Mouse (Mus musculus) brain, adult 2 months (tissue): ENCODE data around the gene Spred2.

Source experiments
- DNase-seq: peaks from one replicate; pipeline ENCODE4 v3.0.0; 2011; ENCODE audit warnings: low read depth, low spot score

Gene Spred2

DNA sequence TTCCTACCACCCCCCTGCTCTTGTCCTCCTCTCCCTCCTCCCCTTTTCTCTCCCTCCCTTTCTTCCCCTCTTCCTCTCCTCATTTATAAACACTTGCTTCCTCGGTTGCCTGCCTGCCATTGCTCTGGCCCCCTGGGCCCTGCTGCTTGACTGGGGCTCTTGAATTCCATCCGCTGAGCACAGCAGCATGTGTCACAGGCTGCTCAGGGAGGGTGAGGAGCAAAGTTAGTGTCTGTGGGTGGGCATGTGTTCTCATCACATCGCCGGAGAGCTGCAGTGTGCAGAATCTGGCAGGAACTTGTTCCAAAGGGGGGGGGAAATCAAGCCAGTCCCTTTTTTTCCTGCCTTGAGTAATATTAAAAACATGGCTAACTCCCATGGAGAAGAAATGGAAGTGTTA, 59.1 kb downstream of the Spred2 start:
- peak; percentile 89 for DNase-seq

- DNase-seq = no peak
Measured at GRCm38 (mm10) chr11:19984029-19984428, 59.9 kb downstream of the Spred2 start.

GRCm38 (mm10) chr11:19985283-19985854, 61.2 kb downstream of the Spred2 start:
- no peak for DNase-seq

DNA sequence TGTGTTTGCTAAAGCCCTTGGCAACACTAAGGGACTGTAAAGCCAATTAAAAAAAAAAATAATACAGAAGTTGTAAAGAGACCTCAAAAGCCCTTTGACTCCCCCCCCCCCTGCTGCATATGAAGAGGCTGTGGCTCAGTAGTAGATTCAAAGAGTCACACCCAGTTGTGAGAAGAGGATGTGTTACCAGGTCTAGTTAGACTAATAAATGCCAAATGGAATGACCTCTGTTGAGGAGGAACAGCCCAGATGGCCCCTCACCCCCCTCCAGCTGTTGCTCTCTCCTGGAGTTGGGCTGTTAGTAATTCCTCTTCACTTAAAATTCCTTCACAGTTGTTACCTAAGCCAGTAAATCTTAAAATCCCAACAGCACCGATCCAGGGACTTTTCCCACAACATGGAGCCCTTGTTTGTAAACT, 62.3 kb downstream of the Spred2 start:
- DNase-seq = no peak

- peak; percentile 44 for DNase-seq
Measured at GRCm38 (mm10) chr11:19986871-19987755, 62.9 kb downstream of the Spred2 start.

DNA sequence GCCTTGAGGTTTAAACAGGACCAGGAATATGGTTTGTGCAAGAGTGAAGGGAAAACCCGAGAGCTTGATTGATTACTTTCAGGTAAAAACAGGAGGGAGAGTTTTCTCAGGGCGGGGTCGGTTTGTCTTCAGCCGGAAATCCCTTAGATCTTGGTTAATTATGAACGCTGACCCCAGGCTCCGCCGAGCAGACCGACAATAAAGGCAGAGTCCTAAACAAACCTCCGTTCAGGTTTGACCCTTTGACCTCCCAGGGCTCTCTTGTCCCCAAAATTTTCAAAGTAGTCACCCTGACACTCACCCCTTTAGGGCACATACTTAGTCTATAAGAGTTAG, 63.5 kb downstream of the Spred2 start:
- DNase-seq = no peak

DNA sequence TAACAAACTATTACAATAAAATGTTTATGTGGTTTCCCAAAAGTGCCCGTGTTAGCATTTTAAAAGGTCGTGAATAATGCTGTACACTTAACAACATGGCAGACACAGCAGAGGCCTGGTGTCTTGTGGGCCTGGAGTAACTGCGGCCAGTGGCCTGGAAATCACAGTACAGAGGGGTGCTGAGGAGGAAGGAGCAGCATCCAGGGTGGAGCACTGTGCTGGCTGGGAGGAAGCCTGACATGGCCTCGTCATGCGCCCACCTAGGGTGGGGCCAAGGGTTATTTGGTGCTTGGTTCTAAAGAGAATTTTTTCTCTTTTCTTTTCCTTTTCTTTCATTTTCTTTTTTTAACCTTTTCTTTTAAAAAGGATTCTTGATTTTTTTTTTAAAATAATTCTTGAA, 64.0 kb downstream of the Spred2 start:
- no peak for DNase-seq

DNA sequence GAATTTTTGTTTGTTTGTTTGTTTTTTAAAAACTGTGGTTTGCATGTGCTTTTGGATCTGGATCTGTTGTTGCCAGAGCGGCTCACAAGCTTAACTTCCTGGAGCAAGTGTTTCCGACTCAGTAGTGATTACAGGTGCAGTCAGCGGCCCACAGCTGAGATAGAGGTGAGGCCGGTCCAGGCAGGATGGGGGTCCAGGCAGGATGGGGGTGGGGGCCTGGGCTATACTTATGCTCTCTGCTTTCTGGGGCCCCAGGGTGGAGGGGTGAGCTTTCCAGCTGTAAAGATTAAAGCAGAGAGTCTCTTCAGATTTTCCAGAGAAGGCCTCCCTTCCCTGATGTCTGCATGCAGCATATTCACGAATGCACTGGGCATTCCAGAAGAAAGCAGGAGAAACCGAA, 64.5 kb downstream of the Spred2 start:
- no peak for DNase-seq

DNA sequence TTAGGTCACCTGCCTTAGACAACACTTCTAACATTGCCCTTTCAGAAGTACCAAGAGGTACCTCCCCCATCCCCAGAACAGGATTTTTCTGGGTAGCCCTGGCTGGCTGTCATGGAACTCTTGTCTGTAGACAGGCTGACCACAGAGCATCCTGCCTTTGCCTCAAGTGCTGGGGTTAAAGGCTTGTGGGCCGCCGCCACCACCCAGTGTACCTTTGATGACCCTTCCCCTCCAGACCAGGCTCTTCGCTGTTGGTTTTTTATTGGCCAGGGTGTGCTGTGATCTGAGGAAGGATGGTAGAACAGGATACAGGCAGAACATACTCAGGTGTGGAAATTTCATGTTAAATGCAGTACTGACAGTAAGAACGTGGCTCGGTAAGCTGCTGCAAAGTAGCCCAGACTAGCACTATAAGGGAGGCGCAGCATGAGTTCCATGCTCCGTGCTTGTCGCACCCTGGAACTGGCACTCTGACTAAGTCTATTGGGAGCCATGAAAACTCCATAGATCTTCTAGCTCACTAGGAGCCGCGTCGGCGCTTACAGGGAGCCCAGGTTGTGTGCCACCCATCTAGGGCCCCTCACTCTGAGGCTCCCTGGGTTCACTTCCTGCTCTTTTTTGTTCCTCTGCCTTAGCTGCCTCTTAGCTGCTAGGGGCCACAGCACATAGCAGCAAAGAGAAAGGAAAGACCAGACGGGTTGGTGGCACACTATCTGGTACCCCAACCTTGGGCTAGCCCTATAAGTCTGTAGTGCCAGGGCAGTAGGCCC, 65.2 kb downstream of the Spred2 start:
- DNase-seq = no peak

DNA sequence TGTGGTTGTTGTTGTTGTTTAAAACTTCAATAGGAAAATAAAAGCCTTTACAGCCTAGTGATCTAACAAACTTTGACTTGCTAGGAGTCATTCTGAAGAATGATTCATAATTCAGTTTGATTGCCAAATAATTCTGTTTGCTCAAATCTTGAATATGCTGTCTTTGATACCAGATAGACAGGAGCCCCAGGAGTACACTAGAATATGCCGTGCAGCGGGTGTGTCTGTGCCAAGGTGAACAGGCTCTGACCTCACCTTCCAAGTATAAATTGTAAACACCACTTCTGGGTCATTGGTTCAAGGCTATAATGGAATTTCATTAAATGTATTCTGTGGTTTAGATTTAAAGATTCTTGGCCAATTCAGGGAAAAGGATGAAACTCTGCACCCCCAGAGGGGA, 66.6 kb downstream of the Spred2 start:
- DNase-seq = no peak

GRCm38 (mm10) chr11:19991303-19991976, 67.3 kb downstream of the Spred2 start:
- peak; percentile 46 for DNase-seq

DNA sequence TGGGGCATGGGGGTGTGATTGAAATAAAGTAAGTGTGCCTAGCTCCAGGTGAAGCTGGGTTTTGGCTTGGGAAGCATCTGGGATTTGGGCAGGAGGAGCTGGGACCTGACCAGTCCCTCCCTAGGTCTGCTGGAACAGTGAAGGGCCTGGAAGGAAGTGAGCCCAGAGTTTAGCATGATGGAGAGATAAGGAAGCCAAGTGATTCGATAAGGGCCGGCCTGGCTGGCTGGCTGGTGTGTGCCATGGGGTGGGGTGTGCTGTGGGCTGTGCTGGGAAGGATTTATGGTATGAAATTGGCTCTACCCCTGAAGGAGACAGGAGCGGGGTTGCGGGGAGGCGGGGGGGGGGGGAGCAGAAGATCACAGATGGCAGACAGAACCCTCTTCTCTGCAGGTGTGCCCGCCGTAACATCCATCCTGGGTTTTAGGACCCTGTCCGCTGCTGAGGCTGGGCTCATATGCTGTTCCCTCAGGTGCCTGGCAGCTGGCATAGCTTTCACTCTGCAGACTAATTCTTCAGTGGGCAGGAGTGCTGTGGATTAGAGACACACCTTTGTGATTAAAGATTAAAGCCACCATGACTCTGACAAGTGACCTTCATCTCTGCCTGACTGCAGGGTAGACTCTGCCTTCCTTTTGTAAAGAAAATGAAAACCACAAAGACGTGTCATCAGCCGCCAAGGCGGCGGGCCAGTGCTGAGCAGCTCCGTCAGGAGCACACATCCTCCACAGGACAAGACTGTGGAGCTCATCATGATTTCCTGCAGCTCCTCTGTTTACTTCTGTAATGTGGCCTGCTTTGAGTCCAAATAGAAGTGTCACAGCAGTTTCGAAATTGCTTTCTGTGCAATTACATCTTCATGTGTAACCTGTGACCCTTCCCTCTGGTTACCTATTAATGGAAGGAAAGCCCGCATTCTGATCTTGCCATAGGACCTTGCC, 68.4 kb downstream of the Spred2 start:
- DNase-seq = peak; percentile 39

GRCm38 (mm10) chr11:19993753-19994152, 69.6 kb downstream of the Spred2 start:
- DNase-seq = no peak

- no peak for DNase-seq
Measured at GRCm38 (mm10) chr11:19994262-19994790, 70.2 kb downstream of the Spred2 start.

GRCm38 (mm10) chr11:19997940-19998339, 73.8 kb downstream of the Spred2 start:
- no peak for DNase-seq

DNA sequence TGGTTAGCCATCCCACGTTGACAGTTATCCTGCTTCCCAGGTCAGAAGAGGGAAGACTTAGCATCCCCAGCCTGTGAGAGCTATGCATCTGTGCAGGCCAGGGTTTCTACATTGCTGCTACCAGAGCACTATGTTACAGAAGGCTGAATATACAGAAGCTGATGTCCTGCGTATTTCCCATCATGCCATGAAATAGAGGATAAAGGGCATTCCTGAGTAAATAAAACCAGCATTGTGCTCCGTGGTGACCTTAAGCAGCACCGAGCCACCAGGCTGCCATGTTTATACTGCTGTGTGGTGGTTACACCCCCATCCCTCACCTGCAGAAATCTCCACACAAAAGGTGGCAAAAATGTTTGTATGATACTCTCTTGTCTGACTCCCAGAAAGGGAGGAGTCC, 78.7 kb downstream of the Spred2 start:
- no peak for DNase-seq

DNA sequence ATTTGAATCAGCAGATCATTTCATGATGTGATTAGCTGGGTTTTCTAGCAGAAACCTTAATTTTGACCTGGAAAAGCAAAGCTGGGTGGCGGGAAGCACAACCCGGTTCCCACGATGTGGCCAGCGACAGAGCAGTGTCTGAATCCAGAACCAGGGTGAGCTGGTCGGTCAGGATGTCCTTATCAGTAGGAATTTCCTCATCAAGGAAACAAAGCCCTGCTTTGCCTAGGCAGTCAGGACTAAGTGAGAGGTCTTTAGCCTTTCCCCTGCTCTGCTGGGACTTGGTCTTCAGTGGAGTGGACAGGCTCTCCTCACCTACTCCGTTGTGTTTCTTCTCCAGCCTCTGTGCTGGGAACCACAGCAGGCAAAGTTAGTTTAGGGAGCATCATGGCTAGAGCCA, 83.5 kb downstream of the Spred2 start:
- DNase-seq = no peak

- peak; percentile 77 for DNase-seq
Measured at GRCm38 (mm10) chr11:20011210-20011978, 87.2 kb downstream of the Spred2 start.

- no peak for DNase-seq
Measured at GRCm38 (mm10) chr11:20013366-20013765, 89.2 kb downstream of the Spred2 start.

DNA sequence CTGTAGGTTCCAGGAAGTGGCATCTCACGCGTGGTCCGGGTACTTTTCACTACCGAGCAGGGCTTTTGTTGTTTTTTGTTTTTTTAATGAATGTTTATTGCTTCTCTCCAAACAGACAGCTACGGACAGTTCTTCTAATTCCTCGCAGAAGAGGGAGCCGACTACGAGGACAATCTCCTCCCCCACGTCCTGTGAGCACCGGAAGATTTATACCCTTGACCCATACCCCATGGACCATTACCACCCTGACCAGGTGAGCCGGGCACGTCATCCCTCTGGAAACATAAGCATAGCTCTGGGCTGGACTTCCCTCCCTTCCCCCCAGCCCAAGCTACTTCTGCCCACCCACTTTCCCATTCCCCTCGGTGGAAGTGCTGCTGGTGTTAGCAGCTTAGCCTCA, 93.8 kb downstream of the Spred2 start:
- DNase-seq = no peak
